Mouse (Mus musculus) kidney, postnatal 4 days (tissue): ENCODE measurements around the gene Ssbp2.
A peak's percentile ranks its signal among the peaks of the same experiment; 100 is the strongest.

Experiments used
- DNase-seq, 2 experiments: peaks; one replicate each; pipeline ENCODE4 v3.0.0; 2021; ENCODE audit warnings: mixed read lengths in 2 of 2

Ssbp2 gene

DNA sequence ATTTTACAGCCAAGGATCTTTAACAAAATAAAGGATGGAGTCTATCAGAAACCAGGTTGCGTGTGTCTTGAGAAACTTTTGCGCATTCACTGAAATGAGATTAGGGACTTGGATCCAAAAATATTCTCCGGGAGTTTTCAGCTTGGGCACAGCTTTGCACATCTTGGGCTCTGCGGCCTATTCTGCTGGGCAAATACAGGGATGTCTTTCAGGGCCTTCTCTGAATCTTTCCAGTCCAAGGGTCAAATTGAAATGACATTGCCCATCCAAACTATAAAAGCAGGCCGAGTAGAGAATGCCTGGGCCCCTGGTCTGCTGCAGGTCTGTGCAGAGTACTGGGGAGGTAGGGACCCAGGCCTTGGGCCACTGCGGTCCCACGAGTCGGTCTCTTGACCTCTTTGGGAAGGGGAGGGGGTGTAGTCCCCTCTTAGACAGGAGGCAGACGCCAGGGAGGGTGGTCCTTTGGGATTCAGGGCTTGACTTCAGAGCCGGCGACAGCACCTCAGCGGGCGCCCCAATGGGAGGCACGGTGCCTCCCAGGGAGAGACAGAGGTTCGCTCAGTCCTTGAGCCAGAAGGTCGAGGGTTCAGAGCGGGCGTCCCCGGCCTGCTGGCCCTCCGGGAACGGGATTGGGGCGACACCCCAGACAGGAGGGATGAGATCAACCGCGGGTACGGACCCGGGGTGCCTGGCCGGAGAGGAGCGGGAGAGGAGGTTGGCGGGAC, at the start of gene Ssbp2:
Gene Ssbp2, plus strand, starts transcription at position 388 of the 725 bp plus-strand sequence.
- no peak for DNase-seq

DNA sequence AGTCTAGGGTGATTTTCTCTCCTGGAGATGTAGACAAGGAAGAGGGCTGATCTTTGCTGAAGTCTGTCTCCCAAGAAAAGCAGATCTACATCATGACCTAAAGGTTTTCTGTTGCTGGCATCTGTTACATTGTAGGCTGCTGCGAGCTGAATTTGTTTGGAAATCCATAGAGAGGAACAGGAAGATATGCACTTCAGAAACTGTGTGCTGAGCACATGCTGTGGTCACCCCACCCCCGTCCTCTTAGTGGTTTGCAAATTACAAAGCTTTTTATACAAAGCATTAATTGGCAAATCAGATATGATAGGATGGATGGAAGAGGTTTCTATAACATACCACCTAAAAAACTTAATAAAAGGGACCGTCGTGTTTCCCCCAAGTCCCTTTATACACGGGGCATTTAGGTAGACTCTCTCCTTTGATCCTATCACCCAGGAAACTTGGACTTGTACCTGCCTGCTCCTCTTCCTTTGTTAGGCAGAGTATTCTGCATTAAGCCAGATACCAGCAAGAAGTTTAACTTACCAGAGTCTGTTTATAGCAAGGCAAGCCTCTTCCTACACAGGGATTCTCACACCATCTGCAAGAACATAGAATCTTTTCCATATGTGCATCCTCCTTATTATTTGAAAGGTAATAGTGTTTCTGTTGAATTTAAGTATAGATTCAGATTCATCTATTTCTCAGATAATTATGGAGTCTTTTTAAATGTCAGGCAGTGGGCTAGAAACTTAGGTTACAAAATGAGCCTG, 46.2 kb upstream of the Ssbp2 start:
- DNase-seq, result no peak

DNA sequence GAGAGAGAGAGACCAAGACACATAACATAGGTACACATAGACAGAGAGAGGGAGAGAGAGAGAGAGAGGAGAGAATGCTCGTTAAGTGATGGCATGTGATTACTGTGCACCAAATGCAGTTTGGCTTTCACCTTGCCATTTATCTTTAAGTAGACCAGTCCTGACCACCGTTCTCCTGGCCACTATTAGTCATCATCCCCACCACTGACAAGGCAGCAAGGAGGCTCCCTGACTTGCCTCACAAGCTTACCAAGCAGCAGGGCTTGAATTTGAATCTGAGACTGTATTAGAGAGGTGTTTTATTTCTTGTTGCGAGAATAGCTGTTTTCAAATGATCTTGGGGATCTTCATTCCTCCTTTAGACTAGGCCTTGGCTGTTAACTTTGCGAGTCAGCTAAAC, 44.2 kb upstream of the Ssbp2 start:
- DNase-seq, result no peak

DNA sequence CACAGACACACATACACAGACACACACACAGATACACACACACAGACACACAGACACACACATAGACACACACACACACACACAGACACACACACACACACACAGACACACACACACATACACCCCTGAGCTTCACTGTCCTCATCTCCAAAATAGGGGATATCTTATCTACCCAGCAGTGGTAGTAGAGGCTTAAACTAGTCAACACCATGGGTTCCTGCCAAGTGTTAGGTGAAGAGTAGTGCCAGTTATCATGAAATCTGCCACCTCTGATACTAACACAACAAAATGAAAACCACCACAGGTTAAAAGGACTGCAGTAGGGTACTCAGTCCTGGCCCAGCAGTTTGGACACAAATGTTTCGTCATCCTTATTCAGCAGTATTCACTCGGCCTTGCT, 43.4 kb upstream of the Ssbp2 start:
- DNase-seq, result no peak

DNA sequence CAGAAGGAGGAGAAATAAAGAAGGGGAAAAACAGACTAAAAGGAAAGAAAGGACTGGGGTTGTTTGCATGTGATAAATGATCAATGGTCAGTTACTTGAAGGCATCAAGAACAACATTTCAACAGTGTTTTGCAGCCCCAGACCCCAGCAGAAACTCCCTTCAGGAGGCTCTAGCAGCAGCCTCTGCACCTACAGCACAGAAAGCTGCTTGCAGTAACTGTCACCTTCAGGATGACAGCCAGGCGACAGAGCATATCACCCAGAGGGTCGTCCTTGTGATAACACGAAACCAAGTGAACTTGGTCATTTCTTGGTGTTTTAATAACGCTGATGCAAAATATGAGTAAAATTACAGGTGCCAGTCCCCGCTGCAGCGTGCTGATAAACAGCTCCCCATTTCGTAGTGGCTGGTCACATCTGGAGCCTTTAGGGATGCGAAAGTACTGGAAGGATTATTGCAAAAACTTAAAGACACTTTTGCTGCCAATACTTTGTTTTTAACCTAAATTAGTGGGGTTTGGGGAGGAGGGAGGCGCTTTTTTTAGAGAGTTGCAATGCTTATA, 38.6 kb upstream of the Ssbp2 start:
- peak; percentile 83 to 88 for DNase-seq

DNA sequence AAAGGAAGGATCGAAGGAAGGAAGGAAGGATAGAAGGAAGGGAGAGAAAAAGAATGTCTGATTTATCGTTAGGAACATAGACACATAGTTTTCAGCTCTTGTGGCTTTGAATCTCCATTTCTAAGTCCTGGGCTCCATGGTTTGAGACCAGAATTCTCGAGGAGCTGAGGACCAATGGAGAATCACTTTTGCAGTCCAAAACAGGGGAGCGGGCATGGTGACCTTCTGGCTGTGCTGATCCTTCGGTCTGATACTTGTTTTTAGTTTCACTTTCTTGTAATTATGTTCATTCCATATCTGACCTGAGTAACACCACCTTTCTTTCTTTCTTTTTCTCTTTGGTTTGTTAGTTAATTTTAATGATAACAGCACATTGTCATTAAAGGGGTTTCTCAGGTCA, 29.2 kb upstream of the Ssbp2 start:
- DNase-seq, result no peak

DNA sequence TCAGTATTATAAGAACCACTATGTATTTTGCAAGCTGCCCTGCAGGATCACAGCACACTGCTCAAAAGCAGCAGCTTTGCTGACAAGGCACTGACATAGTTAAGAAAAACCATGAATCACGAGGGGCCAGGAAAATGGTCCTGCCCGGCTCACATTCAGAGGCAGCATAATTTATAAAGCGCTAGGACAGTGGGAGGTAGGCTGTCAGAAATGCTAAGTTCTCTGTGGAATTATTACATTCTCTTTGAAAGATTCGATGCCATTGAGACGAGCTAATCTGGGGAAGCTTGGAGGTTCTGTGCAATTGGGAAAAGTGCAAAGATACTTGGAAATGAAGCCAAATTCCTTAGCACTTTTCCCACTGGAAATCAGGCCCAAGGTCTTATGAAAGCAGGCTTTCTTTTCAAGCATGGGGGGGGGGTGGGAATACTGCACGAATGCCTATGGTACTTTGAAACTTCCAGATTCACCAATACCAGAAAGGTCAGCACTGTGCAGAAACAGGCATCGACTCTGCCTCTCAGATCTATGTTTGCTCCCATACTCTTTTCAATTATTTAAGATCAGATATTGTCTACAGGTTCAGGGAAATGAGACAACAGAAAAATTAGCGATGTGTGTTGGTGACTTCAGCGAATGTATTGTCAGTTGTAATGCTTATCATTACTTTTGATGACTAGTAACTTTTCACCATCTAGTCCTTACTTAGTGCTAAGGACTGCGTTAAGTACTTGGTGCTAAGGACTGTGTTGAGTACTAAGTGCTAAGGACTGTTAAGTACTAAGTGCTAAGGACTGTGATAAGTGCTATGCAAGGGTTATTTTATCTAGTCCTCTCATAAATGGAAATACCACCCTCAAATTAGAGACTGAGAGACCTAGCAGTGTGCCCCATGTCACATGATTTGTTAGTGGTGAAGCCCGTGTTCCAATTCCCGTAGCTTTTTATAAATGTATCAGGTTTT, 28.4 kb upstream of the Ssbp2 start:
- DNase-seq, result peak in 1 of 2 experiments; percentile 23

DNA sequence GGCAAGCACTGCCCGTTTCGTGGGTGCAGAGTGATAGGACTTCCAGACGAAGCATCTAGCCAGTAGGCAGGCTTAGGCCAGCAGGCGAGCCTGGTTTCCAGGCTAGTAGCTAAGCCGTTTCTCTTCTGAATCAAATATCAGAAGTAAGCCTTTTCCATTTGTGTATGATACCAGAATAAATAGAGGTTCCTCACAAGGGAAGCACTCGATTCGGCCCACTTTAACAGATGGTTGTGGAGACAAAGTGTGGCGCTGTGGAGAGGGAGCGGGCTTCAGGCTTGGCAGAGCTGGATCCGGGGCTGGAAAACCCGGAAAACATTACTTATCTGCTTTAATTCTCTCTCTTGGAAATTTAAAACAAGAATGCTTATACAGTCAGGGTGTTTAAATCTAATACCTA, 27.1 kb upstream of the Ssbp2 start:
- no peak for DNase-seq

DNA sequence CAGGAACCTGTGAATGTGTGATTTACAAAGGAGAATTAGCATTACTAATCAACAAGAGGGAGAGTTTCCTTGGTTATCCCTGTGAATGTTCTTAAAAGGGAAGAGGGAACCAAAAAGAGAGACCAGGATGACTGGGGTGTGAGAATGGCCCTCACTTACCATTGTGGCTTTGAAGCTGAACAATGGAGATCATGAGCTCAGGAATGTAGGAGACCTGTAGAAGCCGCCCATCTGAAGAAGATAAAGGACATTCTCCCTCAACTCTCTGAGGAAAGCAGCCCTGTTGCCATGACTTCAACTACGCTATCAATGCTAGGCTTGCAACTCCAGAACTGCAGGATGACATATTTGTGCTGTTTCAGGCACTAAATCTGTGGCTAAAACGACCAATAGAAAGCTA, 22.2 kb upstream of the Ssbp2 start:
- DNase-seq, result no peak

DNA sequence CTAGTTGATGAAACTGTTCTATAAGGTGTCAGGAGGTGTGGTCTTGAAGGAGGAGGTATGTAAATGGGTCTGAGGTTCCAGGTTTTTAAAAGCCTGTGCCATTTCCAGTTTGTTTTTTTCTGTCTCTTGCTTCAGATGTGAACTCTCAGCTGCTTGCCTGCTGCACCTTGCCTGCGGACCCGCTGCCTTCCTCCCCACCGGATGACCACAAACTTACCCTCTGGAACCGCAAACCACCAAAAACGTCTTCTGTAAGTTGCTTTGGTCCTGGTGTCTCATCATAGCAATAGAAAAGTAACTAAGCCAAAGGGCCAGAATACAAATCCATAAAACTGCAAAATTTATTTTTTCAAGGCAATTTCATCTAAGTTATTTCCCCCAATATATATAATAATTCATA, 18.6 kb upstream of the Ssbp2 start:
- no peak for DNase-seq

DNA sequence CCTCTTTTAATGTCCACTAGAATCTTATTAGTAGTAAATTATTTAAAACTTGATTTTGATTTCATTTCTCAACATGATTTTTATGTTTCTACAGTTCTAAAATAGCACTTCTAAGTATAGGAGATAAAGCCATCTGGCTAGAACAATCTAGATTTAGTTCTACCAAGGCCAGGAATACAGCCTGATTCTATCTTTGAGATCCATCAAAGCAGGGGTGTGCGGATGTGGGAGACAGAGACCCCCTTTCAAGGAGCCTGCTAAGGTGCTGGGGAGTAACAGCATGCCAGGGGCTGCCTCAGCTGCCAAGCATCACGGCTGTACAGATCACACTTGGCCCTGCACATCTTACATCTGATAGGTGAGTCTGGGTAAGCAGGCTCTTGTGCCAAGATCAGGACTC, 13.4 kb upstream of the Ssbp2 start:
- no peak for DNase-seq

DNA sequence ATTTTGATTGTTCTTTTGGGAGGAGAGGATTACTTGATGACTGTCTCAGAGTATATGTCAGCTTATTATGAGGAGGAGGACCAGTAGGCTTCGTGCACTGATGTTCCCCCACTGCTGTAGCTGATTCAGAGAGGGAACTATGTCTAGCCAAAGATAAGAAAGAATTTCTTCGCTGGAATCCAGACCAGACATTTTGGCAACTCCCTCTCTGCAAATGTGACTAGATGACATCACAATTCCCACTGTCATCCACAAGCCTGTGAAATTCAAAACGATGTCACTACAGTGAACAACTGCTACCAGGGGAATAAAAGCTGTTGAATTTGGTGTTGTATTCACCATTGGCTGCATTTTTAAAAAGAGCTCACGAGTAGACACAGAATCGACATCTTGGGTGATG, 11.1 kb upstream of the Ssbp2 start:
- no peak for DNase-seq

DNA sequence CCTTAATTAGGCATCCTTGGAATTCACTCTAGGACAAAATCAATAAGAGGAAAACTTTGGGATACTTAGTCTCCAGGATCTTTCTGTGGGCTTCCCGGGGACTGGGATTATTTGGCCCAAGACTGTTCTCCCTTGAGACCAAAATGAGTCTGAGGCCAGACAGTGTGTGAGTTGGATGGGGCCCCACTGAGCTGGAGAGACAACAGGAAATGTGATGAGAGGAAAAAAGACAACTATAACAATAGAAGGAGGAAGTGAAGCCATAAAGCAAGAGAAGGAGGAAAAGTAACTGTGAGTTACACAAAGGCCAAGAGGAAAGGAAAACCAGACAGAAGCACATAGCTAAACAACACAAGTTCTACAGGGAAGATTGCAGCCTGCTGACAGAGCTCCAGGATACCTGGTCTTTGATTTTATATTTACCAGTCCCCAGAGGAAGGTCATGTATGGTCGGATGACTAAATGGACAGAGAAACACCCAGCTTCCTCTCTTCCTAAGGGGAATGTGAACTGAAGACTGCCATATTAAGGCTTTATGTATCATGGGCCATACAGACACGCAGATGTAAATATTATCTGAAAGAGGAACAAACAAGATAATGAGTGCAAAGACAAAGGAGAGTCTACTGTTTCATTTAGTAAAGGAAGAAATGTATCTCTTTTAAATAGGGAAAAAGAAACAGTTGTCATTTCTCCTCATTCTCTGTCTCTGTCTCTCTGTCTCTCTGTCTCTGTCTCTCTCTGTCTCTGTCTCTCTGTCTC, 8.5 kb upstream of the Ssbp2 start:
- DNase-seq, result no peak

DNA sequence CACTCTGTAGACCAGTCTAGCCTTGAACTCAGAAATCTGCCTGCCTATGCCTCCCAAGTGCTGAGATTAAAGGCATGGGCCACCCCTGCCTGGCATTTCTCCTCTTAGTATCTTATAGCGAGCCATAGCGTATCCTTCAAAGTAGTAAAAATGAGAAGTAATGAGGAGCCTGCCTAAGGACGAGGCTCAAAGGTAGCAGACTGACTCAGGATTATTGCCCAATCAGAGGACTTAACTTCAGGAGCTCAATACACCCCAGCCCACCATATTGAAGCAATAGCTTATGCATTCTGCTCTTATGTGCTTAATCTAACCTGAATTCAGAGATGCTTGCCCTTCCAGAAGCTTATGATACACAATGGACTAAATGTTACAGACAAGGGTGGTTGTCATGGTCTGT, 7.8 kb upstream of the Ssbp2 start:
- no peak for DNase-seq

DNA sequence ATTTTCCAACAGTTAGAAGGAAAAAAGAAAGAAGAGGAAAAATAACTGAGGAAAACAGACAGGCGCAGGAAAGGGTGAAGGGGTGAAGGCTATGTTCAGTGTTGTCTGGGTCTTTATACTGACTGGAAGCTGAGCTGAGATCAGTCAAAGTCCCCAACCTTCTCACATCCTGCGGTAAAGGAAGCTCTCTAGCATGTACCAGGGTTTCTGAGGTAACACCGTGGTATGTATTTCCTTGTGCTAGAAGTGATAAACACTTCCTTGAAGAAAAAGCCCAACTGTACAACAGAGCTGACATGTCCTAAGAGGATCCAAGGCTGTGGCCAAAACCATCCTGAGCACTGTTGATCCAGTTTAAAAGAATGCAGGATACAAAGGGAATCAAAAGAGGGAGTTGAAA, 6.8 kb upstream of the Ssbp2 start:
- DNase-seq, result no peak

DNA sequence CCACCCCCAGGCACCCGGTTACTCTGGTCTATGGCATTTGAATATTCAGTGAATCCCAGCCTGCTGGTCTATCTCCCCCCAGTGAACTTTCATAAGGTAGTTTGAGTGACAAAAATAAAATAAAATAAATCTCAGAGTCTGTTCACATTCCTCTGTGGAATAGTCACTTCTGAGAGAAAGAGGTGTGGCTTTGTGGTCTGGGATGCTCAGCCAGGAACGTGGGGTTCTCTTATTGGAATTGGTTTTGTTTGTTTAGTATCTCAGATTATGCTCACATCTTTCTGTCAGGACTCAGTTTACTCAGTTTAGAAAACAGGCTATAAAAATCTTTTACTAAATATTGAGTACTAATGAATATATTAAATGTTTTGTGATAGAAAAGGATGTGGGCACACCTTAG, 4.0 kb upstream of the Ssbp2 start:
- DNase-seq, result no peak

DNA sequence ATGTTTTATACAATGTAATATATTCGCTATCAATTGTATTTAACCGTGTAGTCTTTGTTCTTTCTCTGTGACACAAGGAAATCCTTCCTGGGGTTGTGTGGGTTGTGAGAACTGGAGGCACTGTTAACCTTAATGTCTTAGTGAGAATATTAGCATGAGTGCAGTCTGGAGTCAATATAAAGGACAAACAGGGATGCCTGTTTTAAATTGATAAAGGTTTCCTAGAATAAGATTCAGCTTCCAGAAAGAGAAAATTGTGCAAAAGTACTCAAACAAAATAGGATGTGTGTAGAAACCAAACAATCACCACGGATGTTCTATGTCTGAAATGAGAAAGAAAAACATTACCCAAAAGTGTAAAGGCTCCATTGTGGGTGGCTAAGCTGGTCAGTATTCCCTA, 3.3 kb upstream of the Ssbp2 start:
- DNase-seq, result no peak

DNA sequence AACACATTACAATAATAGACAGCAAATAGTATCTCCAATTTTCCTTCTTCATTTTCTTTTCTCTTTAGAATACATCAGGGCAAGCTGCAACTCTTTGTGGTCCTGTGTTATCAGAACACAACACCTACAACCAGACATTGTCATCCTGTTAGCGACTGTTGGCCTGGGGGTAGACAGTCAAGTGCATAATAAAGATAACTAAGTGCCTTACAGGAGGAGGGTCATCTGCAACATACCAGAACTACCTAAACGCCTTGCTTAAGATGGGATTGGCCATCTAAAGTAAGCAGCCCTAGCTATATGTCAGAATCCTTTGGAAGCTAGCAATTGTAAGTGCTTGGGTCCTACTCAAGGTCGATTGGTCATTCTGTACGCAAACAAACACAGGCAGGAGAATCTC, 2.1 kb upstream of the Ssbp2 start:
- DNase-seq, result no peak

DNA sequence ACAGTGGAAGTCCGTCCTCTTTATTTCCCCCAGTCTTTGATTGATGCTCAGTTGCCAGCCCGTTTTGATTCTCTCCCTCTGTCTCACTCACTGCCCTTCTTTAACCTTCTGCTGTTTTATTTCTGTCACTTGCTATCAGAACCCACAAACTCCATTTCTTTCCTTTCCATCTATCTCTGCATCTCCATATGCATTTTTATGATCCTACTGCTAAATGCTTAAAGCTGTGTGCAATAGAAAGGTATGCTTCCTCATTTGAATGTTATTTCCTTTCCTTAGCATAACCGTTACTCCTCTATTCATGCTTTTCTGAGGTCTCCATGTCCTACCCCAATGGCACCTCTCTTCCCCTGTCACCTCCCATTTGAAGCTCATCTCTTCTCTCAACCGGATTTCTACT, 594 bp upstream of the Ssbp2 start:
- DNase-seq, result no peak

DNA sequence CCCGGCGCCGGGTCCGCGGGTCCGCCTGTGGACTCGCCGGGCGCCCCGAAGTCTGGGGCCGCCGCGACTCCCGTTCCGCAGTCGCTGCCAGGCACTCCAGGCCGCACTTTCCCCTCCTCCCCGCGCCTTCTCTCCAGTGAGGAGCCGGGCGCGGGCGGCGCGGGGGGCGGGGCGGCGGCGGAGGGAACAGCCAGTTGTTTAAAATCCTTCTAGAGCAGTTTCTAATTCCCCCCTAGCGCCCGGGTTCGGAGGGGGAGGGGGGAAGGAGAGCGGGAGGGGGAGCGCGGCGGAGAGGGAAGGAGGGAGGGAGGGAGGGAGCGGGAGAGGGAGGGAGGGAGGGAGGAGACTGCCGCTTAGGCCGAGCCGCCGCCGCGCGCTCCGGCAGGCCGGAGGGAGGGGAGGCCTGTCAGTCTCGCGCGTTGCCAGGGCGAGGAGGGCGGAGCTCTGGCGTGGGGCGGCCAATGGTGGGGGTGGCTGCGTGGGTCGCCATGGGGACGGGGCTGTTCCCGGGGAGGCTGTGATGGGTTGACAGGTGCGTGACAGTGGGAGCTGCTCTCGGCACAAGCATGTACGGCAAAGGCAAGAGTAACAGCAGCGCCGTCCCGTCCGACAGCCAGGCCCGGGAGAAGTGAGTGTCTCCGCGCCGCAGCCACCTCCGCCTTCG, 670 bp downstream of the Ssbp2 start:
- peak; percentile 100 for DNase-seq

DNA sequence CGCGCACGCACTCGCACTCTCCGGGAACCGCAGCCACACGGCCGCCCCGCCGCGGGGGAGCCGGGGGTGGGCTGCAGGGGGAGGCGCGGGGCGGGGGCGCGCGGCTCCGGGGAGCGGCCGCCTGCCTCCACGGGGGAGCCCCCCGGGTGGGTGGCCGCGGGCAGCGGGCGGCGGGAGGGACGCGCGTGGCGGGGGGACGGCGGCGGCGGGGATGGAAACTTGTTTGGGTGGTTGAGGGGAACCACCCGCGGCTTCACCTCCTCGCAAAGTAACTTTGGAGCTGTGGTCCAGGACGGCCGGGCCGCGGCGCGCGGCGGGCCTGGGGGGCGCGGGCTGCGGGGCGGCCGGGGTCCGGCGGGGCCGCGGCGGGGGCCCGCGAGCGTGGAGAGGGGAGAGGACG, 1.2 kb downstream of the Ssbp2 start:
- no peak for DNase-seq
